In the genomic region with DNA sequence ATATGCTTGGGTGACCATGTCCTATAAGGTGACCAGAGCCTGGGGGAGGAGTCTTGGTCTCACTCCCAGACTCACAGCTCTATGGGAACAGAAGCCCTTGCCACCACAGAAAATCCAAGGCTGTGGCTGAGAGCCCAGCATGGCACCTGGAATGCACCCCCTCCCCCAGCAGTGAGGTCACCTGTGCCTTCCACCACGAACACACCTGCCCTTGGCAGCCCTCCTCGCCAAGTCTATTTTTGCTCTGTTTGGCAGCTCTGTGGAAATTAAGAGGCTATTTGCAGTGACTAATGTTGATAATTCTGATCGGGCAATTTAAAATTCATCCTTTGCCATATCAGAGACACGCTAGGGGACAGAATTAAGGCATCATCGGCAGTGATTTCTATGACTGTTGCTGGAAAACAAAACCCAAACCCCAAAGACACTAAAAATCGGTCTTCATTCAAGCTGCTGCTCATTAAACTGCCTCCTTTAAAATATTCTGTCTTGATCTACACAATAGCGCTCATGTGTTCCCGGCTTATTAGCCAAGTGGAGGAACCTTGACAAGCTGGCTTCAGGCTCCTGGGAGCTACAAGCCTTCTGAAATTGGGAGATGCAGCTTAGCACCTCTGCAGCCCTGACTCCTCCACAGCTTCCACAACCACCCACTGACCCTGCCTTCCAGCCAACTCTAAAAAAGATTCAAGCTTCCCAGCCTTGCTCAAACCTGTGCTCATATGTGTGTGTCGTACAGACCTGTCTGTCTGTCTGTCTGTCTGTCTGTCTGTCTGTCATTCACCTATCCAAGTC, we compare ENCODE assay signal across 16 mouse cellular contexts.
DNase-seq lines count a peak whose midpoint lies in the region; ATAC-seq lines count a peak whose summit lies in the region.
"Had no signal": no experiment of that assay in that cellular context is flagged by ENCODE, and none has a peak within 500 bp of the region (broad histone marks: within the 10 kb centered on the region; RNA-seq: fewer than 3 reads in every experiment).

No protein-coding gene starts in this region.

- H3K27ac ChIP-seq in heart, embryonic 11.5 days (ENCODE audit: low read depth, low read length) = no peak overlapping the region
- H3K27ac ChIP-seq in midbrain, embryonic 16.5 days (ENCODE audit: low read length) = no peak overlapping the region
- H3K27ac ChIP-seq: embryonic facial prominence, embryonic 10.5 days; midbrain, embryonic 15.5 days had no signal

- DNase-seq in heart, adult 9 months (ENCODE audit: low spot score in 2 of 2) = peak; percentile 2 to 6
- DNase-seq in right cerebral cortex, adult 2 months (ENCODE audit: low spot score in 2 of 2) = peak; percentile 28 to 33
- DNase-seq in right cerebral cortex, postnatal 14 days = no peak
- peak; percentile 58 for DNase-seq in cerebellum, adult 9-10 months
- DNase-seq in adrenal gland, postnatal 36 days = no peak
- DNase-seq: adrenal gland, adult 2 months; gastrocnemius, postnatal 36 days; kidney, adult 18-20 months; kidney, postnatal 10 days; lung, adult 18-20 months; thymus, postnatal 36 days had no signal

- 81% methylated on average over 9 of the region's 9 CpGs for WGBS in heart, embryonic 11.5 days (ENCODE audit: insufficient replicate concordance)
- WGBS in midbrain, embryonic 16.5 days = 75% methylated on average over 9 of the region's 9 CpGs

- H3K4me1 ChIP-seq in heart, embryonic 11.5 days (ENCODE audit: control insufficient read depth, insufficient read depth, low read length) = no peaks in the 10 kb centered on the region
- H3K4me1 ChIP-seq in midbrain, embryonic 16.5 days (ENCODE audit: control insufficient read depth, insufficient read depth, low read length) = 0 out of 2 replicates have a peak, but pooled peaks cover 3% of the 10 kb centered on the region
- H3K4me1 ChIP-seq: embryonic facial prominence, embryonic 10.5 days had no signal

- no peaks in the 10 kb centered on the region for H3K9me3 ChIP-seq in heart, embryonic 11.5 days (replicated peaks; ENCODE audit: control insufficient read depth, low read length)
- H3K9me3 ChIP-seq in midbrain, embryonic 16.5 days (replicated peaks; ENCODE audit: control insufficient read depth, low read length, poor library complexity, severe bottlenecking) = no peaks in the 10 kb centered on the region
- H3K9me3 ChIP-seq: embryonic facial prominence, embryonic 10.5 days; midbrain, embryonic 15.5 days had no signal

- no peak overlapping the region for H3K4me2 ChIP-seq in heart, embryonic 11.5 days
- H3K4me2 ChIP-seq in midbrain, embryonic 16.5 days (ENCODE audit: low read length) = no peak overlapping the region
- H3K4me2 ChIP-seq: liver, embryonic 11.5 days; midbrain, embryonic 15.5 days had no signal

- H3K36me3 ChIP-seq in heart, embryonic 11.5 days (ENCODE audit: control insufficient read depth, insufficient read depth, low read length) = no peaks in the 10 kb centered on the region
- no peaks in the 10 kb centered on the region for H3K36me3 ChIP-seq in midbrain, embryonic 16.5 days (ENCODE audit: control insufficient read depth, insufficient read depth, low read length)
- H3K36me3 ChIP-seq: embryonic facial prominence, embryonic 10.5 days; midbrain, embryonic 15.5 days had no signal

- no peak for ATAC-seq in heart, embryonic 11.5 days (replicated peaks; ENCODE audit: insufficient number of reproducible peaks, low FRiP score, low TSS enrichment)
- no peak for ATAC-seq in midbrain, embryonic 16.5 days
- ATAC-seq: midbrain, embryonic 15.5 days had no signal

- H3K4me3 ChIP-seq in heart, embryonic 11.5 days (ENCODE audit: low read depth, low read length) = no peak overlapping the region
- H3K4me3 ChIP-seq in midbrain, embryonic 16.5 days (ENCODE audit: low read depth, low read length) = no peak overlapping the region
- H3K4me3 ChIP-seq: embryonic facial prominence, embryonic 10.5 days; midbrain, embryonic 15.5 days had no signal

- no peaks in the 10 kb centered on the region for H3K27me3 ChIP-seq in heart, embryonic 11.5 days (ENCODE audit: control insufficient read depth, insufficient read depth, low read length)
- H3K27me3 ChIP-seq in midbrain, embryonic 16.5 days (ENCODE audit: control insufficient read depth, insufficient read depth, low read depth, low read length) = no peaks in the 10 kb centered on the region
- H3K27me3 ChIP-seq: midbrain, embryonic 15.5 days had no signal

- H3K9ac ChIP-seq in heart, embryonic 11.5 days (ENCODE audit: low read depth, low read length) = no peak overlapping the region
- no peak overlapping the region for H3K9ac ChIP-seq in midbrain, embryonic 16.5 days (ENCODE audit: low read depth, low read length)
- H3K9ac ChIP-seq: midbrain, embryonic 15.5 days had no signal

Comparison
In these comparisons a context has a peak if more than half of its experiments do, and no peak if none do; other contexts are left out.
1. DNase-seq: peak in heart, adult 9 months (2 of 2), right cerebral cortex, adult 2 months (2 of 2) and cerebellum, adult 9-10 months (single experiment); none in right cerebral cortex, postnatal 14 days (single experiment) and adrenal gland, postnatal 36 days (0 of 2).